In genomic region chr6:99506816-99507215, GRCm38 (mm10) we compare ENCODE assay signal across 20 mouse cellular contexts. TPM values are rescaled to one million over a fixed set of nuclear protein-coding genes. Genes with fewer than 3 reads are reported as not detected.
DNase-seq lines count a peak whose midpoint lies in the region; ATAC-seq and TF ChIP-seq lines count a peak whose summit lies in the region.
"Had no signal": no experiment of that assay in that cellular context is flagged by ENCODE, and none has a peak within 500 bp of the region (broad histone marks: within the 10 kb centered on the region; RNA-seq: fewer than 3 reads in every experiment).

No protein-coding gene starts in this region.

- H3K27me3 ChIP-seq in intestine, postnatal 0 days (replicated peaks; ENCODE audit: control insufficient read depth, insufficient read depth, low read length), result no peaks in the 10 kb centered on the region
- no peaks in the 10 kb centered on the region for H3K27me3 ChIP-seq in intestine, embryonic 15.5 days (replicated peaks)
- H3K27me3 ChIP-seq in liver, adult 2 months (ENCODE audit: control insufficient read depth, insufficient read depth, low read length), result no peaks in the 10 kb centered on the region
- no peaks in the 10 kb centered on the region for H3K27me3 ChIP-seq in liver, embryonic 11.5 days (replicated peaks; ENCODE audit: control insufficient read depth, insufficient read depth, low read length)
- H3K27me3 ChIP-seq in stomach, postnatal 0 days (ENCODE audit: control insufficient read depth, insufficient read depth, low read length), result no peaks in the 10 kb centered on the region
- no peaks in the 10 kb centered on the region for H3K27me3 ChIP-seq in hindbrain, embryonic 12.5 days
- H3K27me3 ChIP-seq: embryonic facial prominence, embryonic 13.5 days; forebrain, embryonic 12.5 days; hindbrain, embryonic 13.5 days had no signal

- no peak overlapping the region for H3K27ac ChIP-seq in intestine, postnatal 0 days (ENCODE audit: low read depth, low read length)
- H3K27ac ChIP-seq in intestine, embryonic 15.5 days, result no peak overlapping the region
- no peak overlapping the region for H3K27ac ChIP-seq in liver, adult 2 months (replicated peaks; ENCODE audit: insufficient read depth, low read depth, low read length)
- no peak overlapping the region for H3K27ac ChIP-seq in liver, embryonic 11.5 days (ENCODE audit: low read depth, low read length)
- H3K27ac ChIP-seq in stomach, postnatal 0 days (replicated peaks), result no peak overlapping the region
- H3K27ac ChIP-seq in hindbrain, embryonic 12.5 days, result no peak overlapping the region
- H3K27ac ChIP-seq: embryonic facial prominence, embryonic 13.5 days; forebrain, embryonic 12.5 days; heart, embryonic 10.5 days; hindbrain, embryonic 13.5 days had no signal

- TF ChIP-seq EP300 in stomach, postnatal 0 days (optimal IDR thresholded peaks at IDR 0.05), result no peak

- 68% methylated on average over 6 of the region's 6 CpGs for WGBS in intestine, postnatal 0 days
- whole genome bisulfite sequencing in intestine, embryonic 15.5 days, result 80% methylated on average over 6 of the region's 6 CpGs
- WGBS in liver, adult 2 months, result 51% methylated on average over 6 of the region's 6 CpGs
- 76% methylated on average over 6 of the region's 6 CpGs for WGBS in liver, embryonic 11.5 days
- 78% methylated on average over 6 of the region's 6 CpGs for WGBS in stomach, postnatal 0 days
- WGBS in hindbrain, embryonic 12.5 days, result 90% methylated on average over 6 of the region's 6 CpGs

- H3K4me3 ChIP-seq in intestine, postnatal 0 days (ENCODE audit: low read depth, low read length), result no peak overlapping the region
- no peak overlapping the region for H3K4me3 ChIP-seq in intestine, embryonic 15.5 days (replicated peaks)
- no peak overlapping the region for H3K4me3 ChIP-seq in liver, adult 2 months (ENCODE audit: insufficient read depth, low read depth, low read length)
- H3K4me3 ChIP-seq in liver, embryonic 11.5 days (ENCODE audit: low read depth, low read length), result no peak overlapping the region
- no peak overlapping the region for H3K4me3 ChIP-seq in stomach, postnatal 0 days (ENCODE audit: low read depth, low read length)
- no peak overlapping the region for H3K4me3 ChIP-seq in hindbrain, embryonic 12.5 days
- H3K4me3 ChIP-seq: embryonic facial prominence, embryonic 13.5 days; forebrain, embryonic 12.5 days; heart, embryonic 10.5 days; hindbrain, embryonic 13.5 days had no signal

- no peak for TF ChIP-seq POLR2A in liver, adult 2 months (IDR thresholded peaks at IDR 0.05; ENCODE audit: extremely low read depth, insufficient read depth, low read length)

- no peaks in the 10 kb centered on the region for H3K9me3 ChIP-seq in intestine, postnatal 0 days (ENCODE audit: control insufficient read depth)
- H3K9me3 ChIP-seq in intestine, embryonic 15.5 days, result no peaks in the 10 kb centered on the region
- no peaks in the 10 kb centered on the region for H3K9me3 ChIP-seq in liver, embryonic 11.5 days (ENCODE audit: control insufficient read depth, low read length)
- H3K9me3 ChIP-seq in stomach, postnatal 0 days (ENCODE audit: control insufficient read depth, low read length), result no peaks in the 10 kb centered on the region
- no peaks in the 10 kb centered on the region for H3K9me3 ChIP-seq in hindbrain, embryonic 12.5 days (replicated peaks)
- H3K9me3 ChIP-seq: embryonic facial prominence, embryonic 13.5 days; forebrain, embryonic 12.5 days; heart, embryonic 10.5 days; hindbrain, embryonic 13.5 days had no signal

- peaks cover 44% of the 10 kb centered on the region for H3K79me2 ChIP-seq in liver, adult 2 months (ENCODE audit: control insufficient read depth, insufficient read depth, low read length)

- H3K9ac ChIP-seq in intestine, postnatal 0 days (ENCODE audit: low read depth, low read length), result no peak overlapping the region
- H3K9ac ChIP-seq in intestine, embryonic 15.5 days, result no peak overlapping the region
- H3K9ac ChIP-seq in liver, adult 2 months (ENCODE audit: low read depth, low read length), result no peak overlapping the region
- no peak overlapping the region for H3K9ac ChIP-seq in liver, embryonic 11.5 days (ENCODE audit: low read depth, low read length)
- H3K9ac ChIP-seq in stomach, postnatal 0 days (ENCODE audit: low read length), result no peak overlapping the region
- no peak overlapping the region for H3K9ac ChIP-seq in hindbrain, embryonic 12.5 days
- H3K9ac ChIP-seq: embryonic facial prominence, embryonic 13.5 days; forebrain, embryonic 12.5 days; hindbrain, embryonic 13.5 days had no signal

- ATAC-seq in intestine, postnatal 0 days, result no peak
- ATAC-seq in intestine, embryonic 15.5 days, result no peak
- ATAC-seq in liver, embryonic 11.5 days (replicated peaks; ENCODE audit: low FRiP score), result no peak
- no peak for ATAC-seq in stomach, postnatal 0 days (ENCODE audit: low FRiP score, low TSS enrichment)
- ATAC-seq in hindbrain, embryonic 12.5 days (ENCODE audit: low FRiP score), result no peak
- ATAC-seq: forebrain, embryonic 16.5 days had no signal

- H3K36me3 ChIP-seq in intestine, postnatal 0 days (ENCODE audit: control insufficient read depth, insufficient read depth), result peaks cover 28% of the 10 kb centered on the region
- H3K36me3 ChIP-seq in intestine, embryonic 15.5 days, result no peaks in the 10 kb centered on the region
- H3K36me3 ChIP-seq in liver, adult 2 months (ENCODE audit: control insufficient read depth, insufficient read depth, low read length), result peaks cover 11% of the 10 kb centered on the region
- H3K36me3 ChIP-seq in liver, embryonic 11.5 days (ENCODE audit: control insufficient read depth, insufficient read depth, low read length), result peaks cover 2% of the 10 kb centered on the region; the same call in 1 of the 2 replicates
- H3K36me3 ChIP-seq in stomach, postnatal 0 days (ENCODE audit: control insufficient read depth, insufficient read depth, low read length), result peaks cover 4% of the 10 kb centered on the region; the same call in 1 of the 2 replicates
- H3K36me3 ChIP-seq in hindbrain, embryonic 12.5 days, result no peaks in the 10 kb centered on the region; the same call in 1 of the 2 replicates
- H3K36me3 ChIP-seq: embryonic facial prominence, embryonic 13.5 days; hindbrain, embryonic 13.5 days had no signal

- 0 out of 2 replicates have a peak, but pooled peaks cover 3% of the 10 kb centered on the region for H3K4me1 ChIP-seq in intestine, postnatal 0 days (replicated peaks; ENCODE audit: control insufficient read depth, insufficient read depth, low read length)
- peaks cover 2% of the 10 kb centered on the region; the same call in 1 of the 2 replicates for H3K4me1 ChIP-seq in intestine, embryonic 15.5 days (replicated peaks)
- H3K4me1 ChIP-seq in liver, adult 2 months (ENCODE audit: control insufficient read depth, insufficient read depth, low read length), result peaks cover 17% of the 10 kb centered on the region
- H3K4me1 ChIP-seq in liver, embryonic 11.5 days (replicated peaks; ENCODE audit: control insufficient read depth, insufficient read depth, low read length), result peaks cover 2% of the 10 kb centered on the region
- no peaks in the 10 kb centered on the region for H3K4me1 ChIP-seq in stomach, postnatal 0 days (replicated peaks; ENCODE audit: control insufficient read depth, insufficient read depth)
- peaks cover 6% of the 10 kb centered on the region; the same call in 1 of the 2 replicates for H3K4me1 ChIP-seq in hindbrain, embryonic 12.5 days

- peak; percentile 56 for DNase-seq in liver, adult 2 months (ENCODE audit: extremely low read depth, low read depth, low spot score)
- DNase-seq in liver, embryonic 11.5 days (ENCODE audit: low spot score), result no peak
- peak; percentile 31 for DNase-seq in thymus, postnatal 14 days
- no peak for DNase-seq in thymus, postnatal 36 days
- DNase-seq in stomach, postnatal 0 days (ENCODE audit: low spot score), result no peak
- DNase-seq: adrenal gland, postnatal 25 days; cerebellum, adult 18-20 months; cerebellum, adult 9-11 months; cerebellum, postnatal 36 days; gastrocnemius, postnatal 14 days; heart, postnatal 10 days; heart, postnatal 4 days had no signal

- no peak overlapping the region for H3K4me2 ChIP-seq in intestine, postnatal 0 days (replicated peaks; ENCODE audit: low read depth)
- H3K4me2 ChIP-seq in intestine, embryonic 15.5 days (replicated peaks), result no peak overlapping the region
- no peak overlapping the region for H3K4me2 ChIP-seq in liver, embryonic 11.5 days
- H3K4me2 ChIP-seq in stomach, postnatal 0 days (replicated peaks; ENCODE audit: low read depth), result no peak overlapping the region
- no peak overlapping the region for H3K4me2 ChIP-seq in hindbrain, embryonic 12.5 days (replicated peaks)
- H3K4me2 ChIP-seq: embryonic facial prominence, embryonic 13.5 days; forebrain, embryonic 12.5 days; hindbrain, embryonic 13.5 days had no signal

- TF ChIP-seq CTCF in intestine, postnatal 0 days (IDR thresholded peaks at IDR 0.05; ENCODE audit: low read depth), result peak; percentile 55
- TF ChIP-seq CTCF in liver, adult 2 months (IDR thresholded peaks at IDR 0.05; ENCODE audit: low read depth, low read length), result peak; percentile 55
- TF ChIP-seq CTCF in stomach, postnatal 0 days (IDR thresholded peaks at IDR 0.05; ENCODE audit: low read depth), result peak; percentile 21; the same call in 1 of the 2 replicates

RNA-seq across cellular contexts. Expression of gene Foxp1, which starts 15.7 kb away (rescaled TPM):
- 45.3 and 57.0 TPM in 2 replicates for polyA plus RNA-seq in intestine, postnatal 0 days (2015; fragmentation: Nextera tagmentation; extraction: Ambion mirVana)
- 87.2 and 103 TPM in 2 replicates for polyA plus RNA-seq in intestine, embryonic 15.5 days (2015; fragmentation: Nextera tagmentation; extraction: Ambion mirVana)
- total RNA-seq in liver, adult 2 months (2014; rRNA removed), result 24.8 and 35.3 TPM in 2 replicates
- polyA plus RNA-seq in liver, adult 2 months (2012; rRNA removed), result 18.8 and 22.7 TPM in 2 replicates
- 62.1 and 67.8 TPM in 2 replicates for polyA plus RNA-seq in liver, embryonic 11.5 days (2014; fragmentation: Nextera tagmentation; extraction: Ambion mirVana)
- polyA plus RNA-seq in stomach, postnatal 0 days (2015; fragmentation: Nextera tagmentation; extraction: Ambion mirVana), result 68.9 and 74.5 TPM in 2 replicates
- polyA plus RNA-seq in hindbrain, embryonic 12.5 days (2016; fragmentation: Nextera tagmentation; extraction: Ambion mirVana), result 87.6 and 88.4 TPM in 2 replicates

Comparison
In these comparisons a context has a peak if more than half of its experiments do, and no peak if none do; other contexts are left out.
1. DNase-seq: peak in liver, adult 2 months (single experiment) and thymus, postnatal 14 days (single experiment); none in liver, embryonic 11.5 days (single experiment), thymus, postnatal 36 days (0 of 2) and stomach, postnatal 0 days (single experiment).
2. Peak in every context shown above with its lines, with median percentiles within 50 percentile points of each other: CTCF ChIP-seq.